Mouse (Mus musculus) v-Abl transformed pro-B cells (cell line): ENCODE measurements around the gene Atp1a3.

Experiments used
- in situ Hi-C, 2 experiments: fragments of 400-800 bp; cut with MboI; formaldehyde crosslinking; loops; one replicate each; pipeline ENCODE4 v1.15.1; 2025; ENCODE audit not compliant: unreplicated experiment in 2 of 2

Atp1a3 gene

DNA sequence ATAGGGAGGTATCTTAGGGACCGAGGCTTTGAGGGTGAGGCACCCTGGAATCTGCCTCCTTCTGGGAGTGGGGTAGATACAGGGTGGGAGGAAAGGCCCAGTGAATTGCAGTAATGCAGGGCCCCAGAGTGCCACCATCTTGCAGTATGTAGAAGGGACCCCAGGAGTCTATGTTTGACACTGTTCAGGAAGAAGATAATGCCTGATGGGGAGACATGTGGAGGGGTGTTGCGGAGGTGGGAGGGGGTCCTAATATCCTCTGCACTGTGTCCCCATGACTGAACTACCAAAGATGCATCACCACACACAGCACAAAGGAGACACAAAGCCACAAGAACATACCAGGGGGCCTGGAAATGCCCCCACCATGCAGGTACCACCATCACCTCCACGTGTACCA lies 413 bp upstream of the Atp1a3 start:
- in situ Hi-C loops, result no loop called here

- in situ Hi-C loops, result no loop called here
Observed at GRCm38 (mm10) chr7:25004806-25005205, 952 bp downstream of the Atp1a3 start.

GRCm38 (mm10) chr7:25003820-25004388 lies 1.9 kb downstream of the Atp1a3 start:
- in situ Hi-C loops, result no loop called here

GRCm38 (mm10) chr7:25003291-25003690 lies 2.5 kb downstream of the Atp1a3 start:
- in situ Hi-C loops, result no loop called here

- in situ Hi-C loops, result no loop called here
Observed at GRCm38 (mm10) chr7:25000711-25001110, 5.0 kb downstream of the Atp1a3 start.

DNA sequence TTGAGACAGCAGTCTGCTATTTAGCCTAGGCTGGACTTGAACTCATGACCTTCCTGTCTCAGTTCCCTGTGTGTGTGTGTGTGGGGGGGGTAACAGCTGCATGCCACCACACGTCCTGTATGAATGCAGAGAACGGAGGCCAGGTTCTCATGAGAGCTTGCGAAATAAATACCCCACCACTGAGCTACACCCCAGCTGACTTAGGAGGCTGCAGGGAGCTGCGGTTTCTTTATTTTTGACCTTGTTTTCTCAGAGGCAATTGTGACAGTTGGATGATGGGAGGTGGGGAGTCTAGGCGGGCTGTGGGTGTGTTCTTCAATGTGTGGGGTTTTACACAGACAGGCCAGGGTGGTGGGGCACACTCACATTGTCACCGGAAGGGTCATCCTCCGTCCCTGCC lies 5.5 kb downstream of the Atp1a3 start:
- in situ Hi-C loops, result no loop called here

DNA sequence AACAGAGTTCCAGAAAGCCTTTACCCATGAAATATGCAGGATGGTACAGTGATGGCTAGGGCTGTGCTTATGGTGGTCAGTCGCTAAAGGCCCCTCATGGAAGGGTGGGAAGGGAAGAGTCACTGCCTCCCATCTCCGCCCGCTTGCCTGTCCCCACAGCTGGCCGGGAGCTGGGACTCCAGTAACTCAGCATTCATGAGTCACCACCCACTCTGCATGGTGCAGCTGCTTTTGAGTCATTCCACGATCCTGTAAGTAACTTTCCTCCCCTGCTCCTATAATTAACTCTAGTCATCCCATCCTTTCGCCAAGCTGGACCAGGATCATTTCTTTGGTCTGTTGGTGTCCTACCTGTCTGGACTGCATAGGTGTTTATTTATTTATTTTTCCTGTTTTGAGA lies 12.7 kb downstream of the Atp1a3 start:
- in situ Hi-C loops, result no loop called here

- in situ Hi-C loops, result no loop called here
Observed at GRCm38 (mm10) chr7:24990478-24990877, 15.3 kb downstream of the Atp1a3 start.

DNA sequence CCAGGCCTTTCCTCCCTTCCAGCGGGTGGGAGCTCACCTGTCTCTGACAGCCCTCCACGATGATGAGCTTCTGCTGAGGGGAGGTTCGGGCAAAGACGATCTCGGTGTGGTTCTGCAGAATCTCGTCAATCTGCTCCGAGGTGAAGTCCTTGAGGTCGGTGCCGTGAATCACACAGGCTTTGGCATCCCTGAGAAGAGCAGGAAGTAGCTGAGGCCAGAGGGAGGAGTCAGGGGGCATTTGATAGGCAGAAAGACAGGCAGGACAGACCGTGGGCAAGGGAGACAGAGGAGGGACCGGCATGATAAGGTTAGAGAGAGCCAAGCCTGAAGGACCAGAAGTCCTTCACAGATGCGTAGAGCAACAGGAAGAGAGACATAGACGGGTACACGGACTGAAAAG lies 17.8 kb downstream of the Atp1a3 start:
- in situ Hi-C loops, result no loop called here

DNA sequence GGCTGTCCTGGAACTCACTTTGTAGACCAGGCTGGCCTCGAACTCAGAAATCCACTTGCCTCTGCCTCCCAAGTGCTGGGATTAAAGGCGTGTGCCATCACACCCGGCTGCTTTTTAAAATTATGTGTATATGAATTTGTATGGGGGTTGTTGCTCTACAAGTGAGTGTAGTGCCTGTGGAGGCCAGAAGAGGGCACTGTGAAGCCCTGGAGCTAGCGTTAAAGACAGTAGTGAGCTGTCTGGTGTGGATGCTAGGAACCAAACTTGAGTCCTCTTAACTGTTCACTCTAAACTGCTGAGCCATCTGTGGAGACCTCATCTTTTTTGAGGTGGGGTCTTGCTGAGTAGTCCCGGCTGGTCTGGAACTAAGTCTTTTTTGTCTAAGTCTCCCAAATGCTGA lies 20.0 kb downstream of the Atp1a3 start:
- in situ Hi-C loops, result no loop called here

DNA sequence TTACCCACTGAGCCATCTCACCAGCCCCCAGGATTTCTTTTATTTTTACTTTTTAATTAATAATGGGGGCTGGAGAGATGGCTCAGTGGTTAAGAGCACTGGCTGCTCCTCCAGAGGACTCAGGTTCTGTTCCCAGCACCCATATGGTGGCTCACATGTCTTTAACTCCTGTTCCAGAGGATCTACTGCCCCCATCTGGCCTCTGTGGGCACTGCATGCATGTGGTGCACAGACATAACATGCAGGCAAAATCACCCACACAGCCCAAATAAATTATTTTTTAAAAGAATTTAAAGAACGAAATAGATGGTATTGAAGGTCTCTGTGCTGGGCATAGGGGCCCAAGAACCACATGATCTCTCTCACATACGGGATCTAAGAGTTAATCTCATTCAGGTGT lies 21.5 kb downstream of the Atp1a3 start:
- in situ Hi-C loops, result no loop called here

- in situ Hi-C loops, result no loop called here
Observed at GRCm38 (mm10) chr7:24983396-24983795, 22.4 kb downstream of the Atp1a3 start.

DNA sequence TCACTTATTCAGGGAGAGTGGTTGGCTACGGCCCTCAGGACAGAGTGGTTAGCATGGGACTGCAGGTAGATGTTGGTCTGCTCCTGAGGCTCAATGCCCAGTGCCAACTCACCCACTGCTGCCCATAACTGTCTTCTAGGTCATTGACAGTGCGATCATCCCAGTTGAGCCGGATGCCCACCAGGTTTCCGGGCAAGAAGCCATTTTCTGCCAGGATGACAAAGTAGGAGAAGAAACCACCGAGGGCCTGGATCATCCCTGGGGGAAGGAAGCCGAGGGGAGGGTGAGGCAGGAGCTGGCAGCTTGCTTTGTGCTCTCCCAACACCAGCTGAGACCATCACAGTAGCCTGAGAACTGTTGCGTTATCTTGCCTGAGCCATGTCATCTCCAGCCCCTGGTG lies 25.3 kb downstream of the Atp1a3 start:
- in situ Hi-C loops, result no loop called here

DNA sequence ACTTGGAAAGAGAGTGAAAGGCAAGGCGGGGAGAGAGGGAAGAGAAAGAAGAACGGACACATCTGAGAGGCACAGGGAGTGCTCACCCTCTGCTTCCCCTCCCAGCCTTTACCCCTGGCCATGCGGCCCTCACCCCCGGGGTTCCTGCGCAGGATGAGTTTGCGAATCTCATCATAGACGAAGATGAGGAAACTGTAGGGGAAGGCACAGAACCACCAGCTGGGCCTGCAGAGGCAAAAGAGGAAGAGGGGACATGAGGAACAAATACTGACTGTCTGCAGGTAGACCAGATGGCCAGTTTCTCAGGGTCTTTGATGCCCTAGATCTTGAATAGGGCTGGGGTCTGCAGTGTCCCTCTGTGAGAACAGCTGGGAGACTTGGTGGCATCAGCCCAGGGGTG lies 27.0 kb downstream of the Atp1a3 start:
- in situ Hi-C loops, result no loop called here

DNA sequence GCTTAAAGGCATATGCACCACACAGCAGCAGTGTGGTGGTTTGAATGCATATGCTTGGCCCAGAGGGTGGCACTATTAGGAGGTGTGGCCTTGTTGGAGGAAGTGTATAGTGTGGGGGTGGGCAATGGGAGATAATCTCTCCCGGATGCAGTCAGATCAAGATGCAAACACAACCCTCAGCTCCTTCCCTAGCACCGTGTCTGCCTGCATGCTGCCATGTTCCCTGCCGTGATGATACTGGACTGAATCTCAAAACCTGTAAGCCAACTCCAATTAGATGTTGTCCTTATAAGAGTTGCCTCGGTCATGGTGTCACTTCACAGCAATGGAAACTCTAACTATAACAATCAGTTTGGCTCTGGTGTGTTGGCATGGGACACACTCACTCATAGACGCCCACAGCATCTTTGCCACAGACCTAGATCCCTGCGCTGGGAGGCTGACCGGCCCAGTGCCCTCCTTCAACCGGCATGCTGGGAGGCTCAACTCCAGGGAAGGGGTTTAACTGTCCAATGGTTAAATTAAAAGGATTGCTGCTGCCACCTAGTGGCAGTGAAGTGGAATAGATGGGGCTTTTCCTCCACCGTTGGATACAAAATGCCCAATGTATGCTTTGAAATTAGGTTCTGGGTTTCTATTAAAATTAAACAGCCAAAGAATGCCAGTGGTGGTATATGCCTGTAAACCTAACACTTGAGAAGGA lies 30.7 kb downstream of the Atp1a3 start:
- in situ Hi-C loops, result loop anchor here in 1 of 2 experiments (5.0 to 25.0 kb wide), 3 partner anchors 158 to 663 kb away; partner anchors contain the start of genes Zfp61 and Zfp94

- in situ Hi-C loops, result loop anchor here in 1 of 2 experiments (5.0 to 25.0 kb wide), 3 partner anchors 157 to 662 kb away; partner anchors contain the start of genes Zfp61 and Zfp94
Observed at GRCm38 (mm10) chr7:24973902-24974301, 31.9 kb downstream of the Atp1a3 start.

- in situ Hi-C loops, result loop anchor here in 1 of 2 experiments (5.0 to 25.0 kb wide), 3 partner anchors 156 to 661 kb away; partner anchors contain the start of genes Zfp61 and Zfp94
Observed at GRCm38 (mm10) chr7:24973208-24973607, 32.5 kb downstream of the Atp1a3 start.

DNA sequence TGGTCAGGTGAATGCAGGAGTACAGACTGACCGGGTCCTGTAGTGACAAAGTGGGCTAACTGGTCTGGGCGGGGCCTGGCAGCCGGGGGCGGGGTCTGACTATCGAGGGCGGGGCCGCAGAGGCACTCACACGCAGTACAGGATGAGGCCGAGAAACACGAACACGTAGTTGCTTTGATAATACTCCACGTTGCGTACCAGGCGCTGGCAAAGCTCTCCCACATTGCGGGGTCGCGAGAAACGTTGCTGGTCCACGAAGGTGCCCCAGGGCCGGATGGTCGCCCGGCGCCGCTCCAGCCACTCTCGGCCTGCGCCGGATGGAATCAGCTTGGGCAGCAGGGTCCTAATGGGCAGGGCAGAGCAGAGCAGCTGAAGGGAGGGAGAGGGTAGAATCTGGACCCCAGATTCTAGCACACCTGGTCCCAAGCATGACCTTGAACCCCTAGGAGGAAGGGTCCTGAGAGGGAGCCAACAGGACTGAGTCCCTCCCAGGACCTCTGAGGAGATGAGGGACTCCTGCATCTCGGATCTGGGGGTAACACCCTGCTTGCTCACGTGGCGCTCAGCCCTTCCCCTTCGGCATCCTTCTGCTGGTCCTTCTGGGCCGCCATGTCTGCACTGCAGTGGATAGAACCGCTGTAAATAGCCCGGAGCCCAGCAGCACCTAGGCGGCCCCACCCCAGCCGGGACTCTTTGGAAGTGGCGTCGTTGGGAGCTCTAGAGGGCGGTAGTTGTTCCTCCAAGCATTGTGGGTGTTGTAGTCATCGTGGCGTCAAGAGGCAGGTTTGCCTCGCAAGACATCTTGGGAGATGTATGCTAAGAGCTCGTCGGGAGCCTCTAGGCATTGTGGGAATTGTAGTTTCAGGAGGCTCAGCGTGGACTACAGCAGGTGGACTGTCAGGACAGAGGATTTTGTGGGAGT lies 33.5 kb downstream of the Atp1a3 start, which contains the start of gene Rabac1:
Gene Rabac1, minus strand, starts transcription at position 783 of the 922 bp plus-strand sequence.
- in situ Hi-C loops, result loop anchor here in 1 of 2 experiments (5.0 to 25.0 kb wide), 3 partner anchors 155 to 660 kb away; partner anchors contain the start of genes Zfp61 and Zfp94

DNA sequence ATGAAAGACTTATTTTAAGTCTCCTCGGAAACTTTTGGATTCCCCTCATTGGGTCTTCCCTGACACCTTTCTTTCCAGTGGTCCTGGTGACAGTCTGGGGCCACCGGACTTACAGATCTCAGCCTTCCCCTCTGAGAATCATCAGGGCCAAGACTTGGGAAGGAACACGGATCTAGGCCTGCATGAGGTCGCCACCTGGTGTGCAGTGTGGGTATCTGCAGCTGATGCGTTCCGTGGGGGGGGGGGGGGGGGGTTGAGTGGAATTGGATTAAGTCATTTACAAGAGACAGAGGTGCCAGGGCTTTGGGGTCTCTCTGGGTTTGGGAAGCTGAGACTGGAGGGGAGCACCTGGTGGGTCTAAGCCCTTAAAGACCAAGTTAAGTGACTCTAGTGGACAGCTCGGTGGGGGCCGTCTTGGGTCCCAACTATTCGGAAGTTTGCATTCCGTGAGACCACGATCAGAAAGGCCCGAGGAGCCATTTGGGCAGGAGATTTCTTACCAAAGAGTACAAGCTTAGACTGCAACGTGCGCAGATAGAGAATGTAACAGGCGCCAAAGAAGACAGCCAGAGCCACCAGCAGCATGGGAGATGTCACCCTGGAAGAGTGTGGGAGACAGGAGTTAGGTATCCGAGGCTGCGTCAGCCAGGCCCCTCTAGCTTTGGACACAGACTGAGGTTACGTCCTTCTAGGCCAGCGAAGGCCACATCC lies 34.3 kb downstream of the Atp1a3 start:
- in situ Hi-C loops, result loop anchor here in 1 of 2 experiments (5.0 to 25.0 kb wide), 3 partner anchors 154 to 659 kb away; partner anchors contain the start of genes Zfp61 and Zfp94

GRCm38 (mm10) chr7:24970341-24970740 lies 35.4 kb downstream of the Atp1a3 start:
- in situ Hi-C loops, result loop anchor here in 1 of 2 experiments (5.0 to 25.0 kb wide), 3 partner anchors 153 to 658 kb away; partner anchors contain the start of genes Zfp61 and Zfp94
